Comparison of ENCODE assay signal across 31 mouse cellular contexts in genomic region chr9:105076756-105077424, GRCm38 (mm10). TPM values are rescaled to one million over a fixed set of nuclear protein-coding genes. Genes with fewer than 3 reads are reported as not detected.
DNase-seq lines count a peak whose midpoint lies in the region; ATAC-seq and TF ChIP-seq lines count a peak whose summit lies in the region.
"Had no signal": no experiment of that assay in that cellular context is flagged by ENCODE, and none has a peak within 500 bp of the region (broad histone marks: within the 10 kb centered on the region; RNA-seq: fewer than 3 reads in every experiment).

No protein-coding gene starts in this region.

- in situ Hi-C loops in Patski (cut with MboI; ENCODE audit: low pct_unique_long_range_greater_than_20kb): no loop called here

- H3K27me3 ChIP-seq in midbrain, embryonic 11.5 days (ENCODE audit: control insufficient read depth, insufficient read depth, low read length): no peaks in the 10 kb centered on the region
- H3K27me3 ChIP-seq in midbrain, embryonic 16.5 days (ENCODE audit: control insufficient read depth, insufficient read depth, low read depth, low read length): no peaks in the 10 kb centered on the region
- no peaks in the 10 kb centered on the region for H3K27me3 ChIP-seq in Patski
- no peaks in the 10 kb centered on the region for H3K27me3 ChIP-seq in stomach, embryonic 16.5 days (ENCODE audit: control insufficient read depth, insufficient read depth, low read length)
- no peaks in the 10 kb centered on the region for H3K27me3 ChIP-seq in forebrain, postnatal 0 days (ENCODE audit: insufficient read depth, low read length)
- H3K27me3 ChIP-seq: heart, embryonic 13.5 days; hindbrain, embryonic 12.5 days; kidney, embryonic 15.5 days; megakaryocyte, embryonic 14.5 days; midbrain, embryonic 15.5 days; neural tube, embryonic 13.5 days had no signal

- H3K36me3 ChIP-seq in midbrain, embryonic 11.5 days (ENCODE audit: control insufficient read depth, insufficient read depth, low read length): peaks cover 11% of the 10 kb centered on the region; the same call in 1 of the 2 replicates
- peaks cover 16% of the 10 kb centered on the region for H3K36me3 ChIP-seq in midbrain, embryonic 16.5 days (ENCODE audit: control insufficient read depth, insufficient read depth, low read length)
- peaks cover 12% of the 10 kb centered on the region for H3K36me3 ChIP-seq in stomach, embryonic 16.5 days (ENCODE audit: control insufficient read depth, insufficient read depth, low read length)
- H3K36me3 ChIP-seq in forebrain, postnatal 0 days (ENCODE audit: insufficient read depth): peaks cover 50% of the 10 kb centered on the region

- no peaks in the 10 kb centered on the region; the same call in 1 of the 2 replicates for H3K4me1 ChIP-seq in midbrain, embryonic 11.5 days (ENCODE audit: control insufficient read depth, insufficient read depth, low read length)
- no peaks in the 10 kb centered on the region for H3K4me1 ChIP-seq in midbrain, embryonic 16.5 days (ENCODE audit: control insufficient read depth, insufficient read depth, low read length)
- H3K4me1 ChIP-seq in stomach, embryonic 16.5 days (ENCODE audit: control insufficient read depth, insufficient read depth, low read length): no peaks in the 10 kb centered on the region
- no peaks in the 10 kb centered on the region for H3K4me1 ChIP-seq in forebrain, postnatal 0 days (ENCODE audit: insufficient read depth)
- H3K4me1 ChIP-seq: embryonic facial prominence, embryonic 10.5 days; forebrain, embryonic 10.5 days; heart, embryonic 13.5 days; hindbrain, embryonic 12.5 days; kidney, embryonic 15.5 days; midbrain, embryonic 15.5 days; neural tube, embryonic 13.5 days had no signal

- H3K27ac ChIP-seq in midbrain, embryonic 11.5 days (ENCODE audit: low read depth, low read length): no peak overlapping the region
- no peak overlapping the region for H3K27ac ChIP-seq in midbrain, embryonic 16.5 days (ENCODE audit: low read length)
- no peak overlapping the region for H3K27ac ChIP-seq in stomach, embryonic 16.5 days (ENCODE audit: low read length)
- no peak overlapping the region for H3K27ac ChIP-seq in forebrain, postnatal 0 days (ENCODE audit: low read depth, low read length)
- H3K27ac ChIP-seq: embryonic facial prominence, embryonic 10.5 days; forebrain, embryonic 10.5 days; heart, adult 2 months; heart, embryonic 13.5 days; hindbrain, embryonic 12.5 days; kidney, embryonic 15.5 days; liver, embryonic 14.5 days; midbrain, embryonic 15.5 days; neural tube, embryonic 13.5 days had no signal

- DNase-seq in midbrain, embryonic 11.5 days (ENCODE audit: low spot score, missing footprints): peak; percentile 77
- no peak for DNase-seq in Patski (ENCODE audit: low read depth, low spot score)
- DNase-seq in adrenal gland, postnatal 14 days: peak; percentile 68
- DNase-seq in c-Kit-positive CD71-positive TER-119-positive erythroid progenitor cells, embryonic 14.5 days (ENCODE audit: low spot score): no peak
- no peak for DNase-seq in embryo, embryonic 11 days
- DNase-seq in forebrain, postnatal 0 days: no peak
- DNase-seq: cerebellum, adult 11 months; cerebellum, adult 9-11 months; gastrocnemius, postnatal 14 days; heart, adult 2 months; heart, postnatal 14 days; kidney, adult 11 months; kidney, postnatal 36 days; lung, embryonic 14.5 days; lung, postnatal 36 days; right cerebral cortex, adult 18-20 months; thymus, postnatal 14 days had no signal

- TF ChIP-seq CTCF in Patski (IDR thresholded peaks at IDR 0.05): no peak
- no peak for TF ChIP-seq CTCF in forebrain, postnatal 0 days (IDR thresholded peaks at IDR 0.05; ENCODE audit: low read depth)

- no peak overlapping the region for H3K4me3 ChIP-seq in midbrain, embryonic 11.5 days (ENCODE audit: low read depth, low read length)
- H3K4me3 ChIP-seq in midbrain, embryonic 16.5 days (ENCODE audit: low read depth, low read length): no peak overlapping the region
- no peak overlapping the region for H3K4me3 ChIP-seq in stomach, embryonic 16.5 days (replicated peaks; ENCODE audit: low read length)
- H3K4me3 ChIP-seq in forebrain, postnatal 0 days (ENCODE audit: low read depth, low read length): no peak overlapping the region
- H3K4me3 ChIP-seq: embryonic facial prominence, embryonic 10.5 days; forebrain, embryonic 10.5 days; heart, adult 2 months; heart, embryonic 13.5 days; hindbrain, embryonic 12.5 days; kidney, embryonic 15.5 days; megakaryocyte, embryonic 14.5 days; midbrain, embryonic 15.5 days; myocyte; neural tube, embryonic 13.5 days had no signal

- ATAC-seq in midbrain, embryonic 11.5 days (ENCODE audit: low FRiP score): no peak
- no peak for ATAC-seq in midbrain, embryonic 16.5 days
- ATAC-seq in Patski: peak; percentile 84
- peak; percentile 77; the same call in 1 of the 2 replicates for ATAC-seq in stomach, embryonic 16.5 days (ENCODE audit: insufficient read depth, low FRiP score)
- no peak for ATAC-seq in forebrain, postnatal 0 days
- ATAC-seq: CD4-positive, CD25-positive, alpha-beta regulatory T cell, adult 4 months; forebrain, embryonic 16.5 days; midbrain, embryonic 15.5 days had no signal

- 93% methylated on average over 13 of the region's 13 CpGs for WGBS in midbrain, embryonic 11.5 days
- 90% methylated on average over 13 of the region's 13 CpGs for WGBS in midbrain, embryonic 16.5 days
- 76% methylated on average over 13 of the region's 13 CpGs for WGBS in stomach, embryonic 16.5 days
- WGBS in forebrain, postnatal 0 days: 90% methylated on average over 13 of the region's 13 CpGs

- POLR2A ChIA-PET in Patski (lab: Charles Lee): no interaction called here

- no peak overlapping the region for H3K4me2 ChIP-seq in midbrain, embryonic 11.5 days
- no peak overlapping the region for H3K4me2 ChIP-seq in midbrain, embryonic 16.5 days (ENCODE audit: low read length)
- H3K4me2 ChIP-seq in stomach, embryonic 16.5 days (ENCODE audit: low read depth, low read length): no peak overlapping the region
- H3K4me2 ChIP-seq in forebrain, postnatal 0 days (ENCODE audit: low read depth): no peak overlapping the region
- H3K4me2 ChIP-seq: heart, embryonic 13.5 days; hindbrain, embryonic 12.5 days; kidney, embryonic 15.5 days; lung, embryonic 14.5 days; midbrain, embryonic 15.5 days; neural tube, embryonic 13.5 days had no signal

- no peak overlapping the region for H3K9ac ChIP-seq in midbrain, embryonic 11.5 days (ENCODE audit: low read length)
- H3K9ac ChIP-seq in midbrain, embryonic 16.5 days (ENCODE audit: low read depth, low read length): no peak overlapping the region
- no peak overlapping the region for H3K9ac ChIP-seq in stomach, embryonic 16.5 days (ENCODE audit: low read length)
- H3K9ac ChIP-seq in forebrain, postnatal 0 days: no peak overlapping the region
- H3K9ac ChIP-seq: heart, embryonic 13.5 days; hindbrain, embryonic 12.5 days; kidney, embryonic 15.5 days; liver, embryonic 14.5 days; lung, embryonic 14.5 days; midbrain, embryonic 15.5 days; neural tube, embryonic 13.5 days had no signal

- no peaks in the 10 kb centered on the region for H3K9me3 ChIP-seq in midbrain, embryonic 11.5 days (ENCODE audit: control insufficient read depth, low read length)
- no peaks in the 10 kb centered on the region for H3K9me3 ChIP-seq in midbrain, embryonic 16.5 days (replicated peaks; ENCODE audit: control insufficient read depth, low read length, poor library complexity, severe bottlenecking)
- H3K9me3 ChIP-seq in stomach, embryonic 16.5 days (replicated peaks; ENCODE audit: control insufficient read depth, low read length): no peaks in the 10 kb centered on the region
- H3K9me3 ChIP-seq in forebrain, postnatal 0 days (ENCODE audit: low read length): no peaks in the 10 kb centered on the region
- H3K9me3 ChIP-seq: embryonic facial prominence, embryonic 10.5 days; forebrain, embryonic 10.5 days; heart, embryonic 13.5 days; hindbrain, embryonic 12.5 days; kidney, embryonic 15.5 days; megakaryocyte, embryonic 14.5 days; midbrain, embryonic 15.5 days; neural tube, embryonic 13.5 days had no signal

- CTCF ChIA-PET in Patski (lab: Charles Lee): interaction anchor here (1.2 kb wide), 1 partner anchor 23 kb away, joined by 4 read pairs; no protein-coding TSS in a partner anchor

RNA-seq across cellular contexts. Expression of gene Mrpl3, which starts 23.9 kb away (rescaled TPM):
- 127 and 132 TPM in 2 replicates for polyA plus RNA-seq in midbrain, embryonic 11.5 days (2014; fragmentation: Nextera tagmentation; extraction: Ambion mirVana)
- 86.6 and 93.4 TPM in 2 replicates for polyA plus RNA-seq in midbrain, embryonic 16.5 days (2015; fragmentation: Nextera tagmentation; extraction: Ambion mirVana)
- 118 TPM for polyA plus RNA-seq in Patski (2021)
- total RNA-seq in adrenal gland, postnatal 14 days (2021): 111 and 120 TPM in 2 replicates
- polyA plus RNA-seq in stomach, embryonic 16.5 days (2015; fragmentation: Nextera tagmentation; extraction: Ambion mirVana): 70.9 and 88.6 TPM in 2 replicates
- total RNA-seq in forebrain, postnatal 0 days (2014; rRNA removed): 89.8 and 96.7 TPM in 2 replicates
- polyA plus RNA-seq in forebrain, postnatal 0 days (2015; fragmentation: Nextera tagmentation; extraction: Ambion mirVana): 101 and 107 TPM in 2 replicates

RNA-seq across cellular contexts. Expression of gene Nudt16, which starts 54.7 kb away (rescaled TPM):
- 17.2 and 18.4 TPM in 2 replicates for polyA plus RNA-seq in midbrain, embryonic 11.5 days (2014; fragmentation: Nextera tagmentation; extraction: Ambion mirVana)
- polyA plus RNA-seq in midbrain, embryonic 16.5 days (2015; fragmentation: Nextera tagmentation; extraction: Ambion mirVana): 29.4 and 31.1 TPM in 2 replicates
- polyA plus RNA-seq in Patski (2021): 7.1 TPM
- total RNA-seq in adrenal gland, postnatal 14 days (2021): 10.3 and 14.3 TPM in 2 replicates
- 18.6 and 20.7 TPM in 2 replicates for polyA plus RNA-seq in stomach, embryonic 16.5 days (2015; fragmentation: Nextera tagmentation; extraction: Ambion mirVana)
- 27.9 and 33.1 TPM in 2 replicates for total RNA-seq in forebrain, postnatal 0 days (2014; rRNA removed)
- polyA plus RNA-seq in forebrain, postnatal 0 days (2015; fragmentation: Nextera tagmentation; extraction: Ambion mirVana): 37.8 and 42.1 TPM in 2 replicates

Comparison
In these comparisons a context has a peak if more than half of its experiments do, and no peak if none do; other contexts are left out.
1. ATAC-seq: peak in Patski (single experiment) and stomach, embryonic 16.5 days (single experiment); none in midbrain, embryonic 11.5 days (single experiment), midbrain, embryonic 16.5 days (single experiment) and forebrain, postnatal 0 days (single experiment).
2. DNase-seq: peak in midbrain, embryonic 11.5 days (single experiment) and adrenal gland, postnatal 14 days (single experiment); none in Patski (single experiment), c-Kit-positive CD71-positive TER-119-positive erythroid progenitor cells, embryonic 14.5 days (single experiment), embryo, embryonic 11 days (single experiment) and forebrain, postnatal 0 days (single experiment).